Mouse (Mus musculus): ENCODE measurements around the gene Atp10b. TPM values are rescaled to one million over a fixed set of nuclear protein-coding genes. Genes with fewer than 3 reads are reported as not detected.

The Atp10b gene
- polyA plus RNA-seq, 1 experiment from 2014 or later: 4.7 TPM

DNA sequence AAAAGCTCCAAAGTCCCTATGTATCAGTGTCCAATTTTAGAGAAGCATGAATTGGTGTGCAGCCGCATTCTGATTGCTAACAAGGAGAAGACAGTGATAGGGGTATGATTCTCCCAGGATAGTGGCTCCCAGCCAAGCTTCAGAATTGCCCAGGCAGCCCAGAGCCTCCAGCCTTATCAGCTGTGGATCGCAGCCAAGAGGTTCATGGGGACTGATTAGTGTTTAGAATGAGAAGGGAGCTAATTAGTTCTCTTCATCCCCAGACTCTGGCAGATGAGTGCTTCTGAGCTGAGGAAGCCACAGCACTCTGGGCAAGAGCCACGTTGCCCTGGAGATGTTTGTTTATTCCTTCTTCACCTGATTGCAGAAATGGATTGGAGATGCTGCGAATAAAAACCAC is 67.3 kb downstream of the Atp10b start:
- WGBS: 34% methylated on average over 4 of the region's 4 CpGs
- Histone ChIP-seq H3K9me3 (replicated peaks; ENCODE audit: control insufficient read depth, low read length) (no peaks in the 10 kb centered on the region), H3K9ac (ENCODE audit: low read length) (no peak overlapping the region), H3K4me1 (ENCODE audit: control insufficient read depth, insufficient read depth, low read length) (no peaks in the 10 kb centered on the region), H3K27ac (ENCODE audit: low read length) (no peak overlapping the region), H3K27me3 (ENCODE audit: control insufficient read depth, insufficient read depth, low read length) (no peaks in the 10 kb centered on the region), H3K36me3 (ENCODE audit: control insufficient read depth, insufficient read depth, low read length) (no peaks in the 10 kb centered on the region), H3K4me2 (ENCODE audit: low read depth, low read length) (no peak overlapping the region), H3K4me3 (replicated peaks; ENCODE audit: low read length) (no peak overlapping the region)
- ATAC-seq (ENCODE audit: insufficient read depth, low FRiP score): no peak

DNA sequence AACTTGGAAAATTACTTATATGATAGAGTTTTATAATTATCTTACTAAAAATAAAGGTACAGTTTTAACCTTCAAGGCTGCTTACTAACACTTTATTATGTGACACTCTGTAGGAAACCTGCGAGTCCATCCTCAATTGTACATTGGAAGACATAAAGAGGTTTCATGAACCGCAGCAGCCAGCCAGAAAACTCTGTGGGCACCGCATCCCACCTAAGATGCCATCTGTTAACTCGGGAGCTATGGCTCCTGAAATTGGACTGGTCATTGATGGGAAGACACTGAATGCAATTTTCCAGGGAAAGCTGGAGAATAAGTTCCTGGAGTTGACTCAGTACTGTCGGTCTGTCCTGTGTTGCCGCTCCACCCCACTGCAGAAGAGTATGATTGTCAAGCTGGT is 80.6 kb downstream of the Atp10b start:
- Histone ChIP-seq H3K27me3 (ENCODE audit: control insufficient read depth, insufficient read depth, low read length) (no peaks in the 10 kb centered on the region), H3K4me1 (ENCODE audit: control insufficient read depth, insufficient read depth, low read length) (no peaks in the 10 kb centered on the region), H3K4me2 (ENCODE audit: low read depth, low read length) (no peak overlapping the region), H3K36me3 (ENCODE audit: control insufficient read depth, insufficient read depth, low read length) (no peaks in the 10 kb centered on the region), H3K4me3 (replicated peaks; ENCODE audit: low read length) (no peak overlapping the region), H3K9me3 (replicated peaks; ENCODE audit: control insufficient read depth, low read length) (no peaks in the 10 kb centered on the region), H3K9ac (ENCODE audit: low read length) (no peak overlapping the region), H3K27ac (ENCODE audit: low read length) (no peak overlapping the region)
- no peak for ATAC-seq (ENCODE audit: insufficient read depth, low FRiP score)
- WGBS: 93% methylated on average over 6 of the region's 6 CpGs

DNA sequence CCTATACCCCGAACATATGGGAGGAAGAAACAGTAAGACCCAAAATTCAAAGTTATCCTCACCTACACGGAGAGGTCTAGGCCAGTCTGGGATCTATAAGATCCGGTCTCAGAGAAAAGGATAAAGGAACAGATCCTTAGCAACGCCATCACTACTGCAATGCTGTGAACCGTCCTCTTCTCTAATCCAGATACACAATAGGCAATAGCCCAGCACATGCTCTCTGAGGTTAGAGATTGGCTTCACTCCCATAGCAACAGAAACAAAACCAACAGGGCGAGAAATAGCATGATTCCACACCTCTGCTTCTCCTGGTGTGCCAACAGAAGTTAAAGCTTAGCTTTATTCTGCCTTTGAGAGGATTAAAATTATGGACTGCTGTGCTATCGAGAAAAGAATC is 82.4 kb downstream of the Atp10b start:
- WGBS: 78% methylated on average over 7 of the region's 7 CpGs
- H3K27me3 ChIP-seq (ENCODE audit: control insufficient read depth, insufficient read depth, low read length): no peaks in the 10 kb centered on the region
- H3K27ac ChIP-seq (ENCODE audit: low read length): no peak overlapping the region
- no peaks in the 10 kb centered on the region for H3K4me1 ChIP-seq (ENCODE audit: control insufficient read depth, insufficient read depth, low read length)
- H3K9me3 ChIP-seq (replicated peaks; ENCODE audit: control insufficient read depth, low read length): no peaks in the 10 kb centered on the region
- ATAC-seq (ENCODE audit: insufficient read depth, low FRiP score): no peak
- no peak overlapping the region for H3K4me3 ChIP-seq (replicated peaks; ENCODE audit: low read length)
- H3K4me2 ChIP-seq (ENCODE audit: low read depth, low read length): no peak overlapping the region
- no peaks in the 10 kb centered on the region for H3K36me3 ChIP-seq (ENCODE audit: control insufficient read depth, insufficient read depth, low read length)
- no peak overlapping the region for H3K9ac ChIP-seq (ENCODE audit: low read length)

DNA sequence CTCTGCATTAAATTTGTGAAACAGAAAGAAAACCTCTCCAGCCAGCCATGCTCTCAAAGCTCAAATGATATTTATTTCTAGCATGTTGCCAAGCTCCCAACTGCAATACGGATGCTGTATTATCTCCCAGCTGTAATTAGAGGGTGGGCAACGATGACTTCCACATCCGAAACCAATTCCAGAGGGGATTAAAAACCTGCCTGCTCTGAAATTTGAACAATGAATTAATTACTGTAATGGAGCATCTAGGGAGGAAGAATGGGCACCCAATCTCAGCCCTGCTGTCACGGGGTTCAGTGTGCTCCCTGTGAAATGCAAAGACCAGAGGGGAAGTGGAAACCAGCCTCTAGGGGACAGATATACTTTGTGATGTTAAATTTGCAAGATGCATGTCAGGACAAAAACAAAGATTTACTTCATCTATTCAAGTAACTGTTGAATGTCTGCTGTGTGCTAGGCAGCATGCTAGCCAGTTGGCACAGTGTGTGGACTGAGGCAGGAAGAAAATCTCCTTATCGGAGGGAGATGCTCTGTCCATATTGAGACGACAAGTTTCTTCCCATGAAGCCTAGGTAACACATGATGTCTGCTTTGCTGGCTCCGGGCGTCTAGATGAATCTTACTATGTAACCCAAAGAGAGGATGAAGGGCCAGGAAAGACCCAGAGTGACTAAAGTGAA is 86.8 kb downstream of the Atp10b start:
- 83% methylated on average over 8 of the region's 8 CpGs for WGBS

DNA sequence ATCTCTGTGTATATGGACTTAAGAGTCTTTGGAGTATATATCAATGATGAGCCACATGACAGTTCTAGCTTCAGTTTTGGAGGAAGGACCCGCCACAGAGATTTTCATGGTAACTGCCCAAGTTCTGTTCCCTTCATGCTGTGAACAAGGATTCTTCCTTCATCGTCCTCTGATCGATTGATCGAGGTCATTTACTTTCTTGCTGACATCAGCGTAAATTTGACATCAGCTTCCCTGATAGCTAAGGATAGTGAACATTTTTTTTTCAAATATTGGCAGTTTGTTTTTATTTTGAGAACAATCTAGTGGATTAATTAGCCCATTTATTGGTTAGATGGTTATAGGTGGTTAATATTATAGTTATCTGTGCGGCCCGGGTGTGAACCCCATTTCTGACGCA is 90.1 kb downstream of the Atp10b start:
- 89% methylated on average over 8 of the region's 8 CpGs for WGBS
- Histone ChIP-seq H3K4me1 (ENCODE audit: control insufficient read depth, insufficient read depth, low read length) (no peaks in the 10 kb centered on the region), H3K4me3 (replicated peaks; ENCODE audit: low read length) (no peak overlapping the region), H3K4me2 (ENCODE audit: low read depth, low read length) (no peak overlapping the region), H3K36me3 (ENCODE audit: control insufficient read depth, insufficient read depth, low read length) (no peaks in the 10 kb centered on the region), H3K27ac (ENCODE audit: low read length) (no peak overlapping the region), H3K9ac (ENCODE audit: low read length) (no peak overlapping the region), H3K27me3 (ENCODE audit: control insufficient read depth, insufficient read depth, low read length) (no peaks in the 10 kb centered on the region), H3K9me3 (replicated peaks; ENCODE audit: control insufficient read depth, low read length) (no peaks in the 10 kb centered on the region)
- ATAC-seq (ENCODE audit: insufficient read depth, low FRiP score): no peak

More for the DNA sequence above, 86.8 kb downstream of the Atp10b start:
- Histone ChIP-seq H3K27me3 (ENCODE audit: control insufficient read depth, insufficient read depth, low read length) (no peaks in the 10 kb centered on the region), H3K9ac (ENCODE audit: low read length) (no peak overlapping the region), H3K4me2 (ENCODE audit: low read depth, low read length) (no peak overlapping the region), H3K27ac (ENCODE audit: low read length) (no peak overlapping the region), H3K9me3 (replicated peaks; ENCODE audit: control insufficient read depth, low read length) (no peaks in the 10 kb centered on the region), H3K4me1 (ENCODE audit: control insufficient read depth, insufficient read depth, low read length) (no peaks in the 10 kb centered on the region), H3K4me3 (replicated peaks; ENCODE audit: low read length) (no peak overlapping the region), H3K36me3 (ENCODE audit: control insufficient read depth, insufficient read depth, low read length) (no peaks in the 10 kb centered on the region)
- no peak for ATAC-seq (ENCODE audit: insufficient read depth, low FRiP score)

DNA sequence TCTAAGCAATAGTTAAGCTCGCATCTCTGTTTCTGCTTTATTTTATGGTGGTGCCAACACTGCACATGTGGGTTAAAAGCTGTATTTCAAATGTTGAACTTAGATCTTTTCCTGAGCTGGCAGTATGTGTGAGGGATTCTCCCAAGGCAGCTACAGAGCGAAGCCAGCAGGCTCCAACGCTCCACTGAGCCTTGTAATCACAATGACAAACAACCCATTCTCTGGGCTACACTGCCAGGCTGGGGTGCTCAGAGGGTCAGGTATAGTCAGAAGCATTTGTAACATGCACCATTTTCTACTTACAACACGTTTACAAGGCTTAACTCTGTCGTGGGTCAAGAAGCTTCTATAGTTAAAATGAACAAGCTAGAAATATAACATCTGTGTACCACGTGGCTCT is 103.4 kb downstream of the Atp10b start:
- Histone ChIP-seq H3K9me3 (replicated peaks; ENCODE audit: control insufficient read depth, low read length) (no peaks in the 10 kb centered on the region), H3K27me3 (ENCODE audit: control insufficient read depth, insufficient read depth, low read length) (no peaks in the 10 kb centered on the region), H3K36me3 (ENCODE audit: control insufficient read depth, insufficient read depth, low read length) (no peaks in the 10 kb centered on the region), H3K4me3 (replicated peaks; ENCODE audit: low read length) (no peak overlapping the region), H3K9ac (ENCODE audit: low read length) (no peak overlapping the region), H3K27ac (ENCODE audit: low read length) (no peak overlapping the region), H3K4me1 (ENCODE audit: control insufficient read depth, insufficient read depth, low read length) (no peaks in the 10 kb centered on the region), H3K4me2 (ENCODE audit: low read depth, low read length) (no peak overlapping the region)
- no peak for ATAC-seq (ENCODE audit: insufficient read depth, low FRiP score)
- 40% methylated on average over 6 of the region's 6 CpGs for WGBS

DNA sequence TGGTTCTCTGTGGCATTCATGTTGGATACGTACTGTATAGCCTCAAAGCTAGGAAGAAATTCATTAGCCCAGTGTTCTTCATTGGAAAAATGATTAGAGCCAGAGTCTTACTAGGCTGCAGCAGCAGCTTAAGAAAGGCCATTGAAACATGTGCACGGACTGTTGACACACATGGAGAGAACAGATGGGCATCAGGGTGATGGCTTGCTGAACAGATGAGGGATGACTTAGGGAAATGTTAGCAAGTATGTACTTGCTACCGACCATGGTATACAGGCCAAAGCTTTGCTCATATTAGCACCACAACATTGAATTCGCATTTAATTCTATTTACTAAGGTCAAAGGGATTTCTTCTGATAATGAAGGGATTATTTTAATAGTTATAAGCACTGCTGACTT is 105.6 kb downstream of the Atp10b start:
- no peak overlapping the region for H3K27ac ChIP-seq (ENCODE audit: low read length)
- no peak overlapping the region for H3K4me3 ChIP-seq (replicated peaks; ENCODE audit: low read length)

DNA sequence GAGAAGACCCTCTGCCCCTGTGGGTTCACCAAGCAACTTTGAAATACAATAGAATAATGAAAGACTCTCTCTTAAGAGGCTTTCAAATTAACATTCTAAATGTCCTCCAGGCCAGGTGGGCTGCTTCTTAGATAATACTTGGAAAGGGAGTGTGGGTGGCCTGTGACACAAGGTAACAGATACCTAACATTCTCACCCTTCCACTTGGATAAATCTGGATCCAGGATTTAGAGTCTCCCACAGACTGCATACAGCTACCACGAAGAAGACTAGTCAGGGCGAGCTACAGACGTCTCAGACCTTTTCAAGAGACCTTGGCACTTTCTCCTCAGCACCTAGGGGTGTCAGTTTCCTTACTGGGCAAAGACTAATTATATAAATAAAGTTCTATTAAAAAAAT is 107.6 kb downstream of the Atp10b start:
- no peak overlapping the region for H3K4me2 ChIP-seq (ENCODE audit: low read depth, low read length)
- no peak overlapping the region for H3K9ac ChIP-seq (ENCODE audit: low read length)
- no peaks in the 10 kb centered on the region for H3K4me1 ChIP-seq (ENCODE audit: control insufficient read depth, insufficient read depth, low read length)
- no peaks in the 10 kb centered on the region for H3K9me3 ChIP-seq (replicated peaks; ENCODE audit: control insufficient read depth, low read length)
- no peak overlapping the region for H3K27ac ChIP-seq (ENCODE audit: low read length)
- no peaks in the 10 kb centered on the region for H3K36me3 ChIP-seq (ENCODE audit: control insufficient read depth, insufficient read depth, low read length)
- 77% methylated on average over 3 of the region's 3 CpGs for WGBS
- ATAC-seq (ENCODE audit: insufficient read depth, low FRiP score): no peak
- no peak overlapping the region for H3K4me3 ChIP-seq (replicated peaks; ENCODE audit: low read length)
- H3K27me3 ChIP-seq (ENCODE audit: control insufficient read depth, insufficient read depth, low read length): no peaks in the 10 kb centered on the region

More for the DNA sequence above, 105.6 kb downstream of the Atp10b start:
- Histone ChIP-seq H3K27me3 (ENCODE audit: control insufficient read depth, insufficient read depth, low read length) (no peaks in the 10 kb centered on the region), H3K4me2 (ENCODE audit: low read depth, low read length) (no peak overlapping the region), H3K36me3 (ENCODE audit: control insufficient read depth, insufficient read depth, low read length) (no peaks in the 10 kb centered on the region), H3K9me3 (replicated peaks; ENCODE audit: control insufficient read depth, low read length) (no peaks in the 10 kb centered on the region), H3K9ac (ENCODE audit: low read length) (no peak overlapping the region), H3K4me1 (ENCODE audit: control insufficient read depth, insufficient read depth, low read length) (no peaks in the 10 kb centered on the region)
- 78% methylated on average over 4 of the region's 4 CpGs for WGBS
- no peak for ATAC-seq (ENCODE audit: insufficient read depth, low FRiP score)

DNA sequence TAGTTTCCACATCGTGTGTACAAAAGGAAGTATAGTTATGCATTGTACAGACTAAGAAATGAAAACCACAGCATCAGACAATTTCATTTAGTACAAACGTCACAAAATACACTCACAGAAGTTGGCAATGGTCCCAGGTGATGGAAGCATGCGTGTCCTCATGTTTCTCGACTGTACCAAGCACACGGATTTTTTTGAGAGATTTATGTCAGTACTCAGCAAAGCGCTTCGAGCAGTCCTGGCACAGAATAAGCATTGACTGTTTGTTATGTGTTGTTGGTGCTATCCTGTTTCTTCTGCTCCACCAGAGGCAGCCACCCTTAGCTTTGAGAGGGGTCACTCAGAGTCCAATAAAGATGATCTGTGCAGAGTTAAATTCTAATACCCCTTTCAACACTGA is 108.1 kb downstream of the Atp10b start:
- no peak overlapping the region for H3K4me2 ChIP-seq (ENCODE audit: low read depth, low read length)

More for the DNA sequence above, 108.1 kb downstream of the Atp10b start:
- no peaks in the 10 kb centered on the region for H3K27me3 ChIP-seq (ENCODE audit: control insufficient read depth, insufficient read depth, low read length)
- no peak overlapping the region for H3K9ac ChIP-seq (ENCODE audit: low read length)
- H3K4me1 ChIP-seq (ENCODE audit: control insufficient read depth, insufficient read depth, low read length): no peaks in the 10 kb centered on the region
- H3K36me3 ChIP-seq (ENCODE audit: control insufficient read depth, insufficient read depth, low read length): no peaks in the 10 kb centered on the region
- WGBS: 47% methylated on average over 7 of the region's 7 CpGs
- ATAC-seq (ENCODE audit: insufficient read depth, low FRiP score): no peak
- H3K27ac ChIP-seq (ENCODE audit: low read length): no peak overlapping the region
- no peaks in the 10 kb centered on the region for H3K9me3 ChIP-seq (replicated peaks; ENCODE audit: control insufficient read depth, low read length)
- no peak overlapping the region for H3K4me3 ChIP-seq (replicated peaks; ENCODE audit: low read length)

All from stomach, embryonic 16.5 days (tissue).